Mouse (Mus musculus): ENCODE measurements at regions not wholly inside any gene's neighbourhood (a gene's known extent, or its start where the extent isn't known, plus 50 kb on each side); places are given as distances from the start of the nearest gene placed in this dataset.

GRCm38 (mm10) chr1:39047316-39047715, 61.9 kb downstream of the Pdcl3 start:
- no peak for DNase-seq (ENCODE audit: low spot score in 2 of 2)

- DNase-seq (ENCODE audit: low spot score in 2 of 2): no peak
Observed at GRCm38 (mm10) chr1:39057304-39057703, 71.9 kb downstream of the Pdcl3 start.

GRCm38 (mm10) chr1:39062509-39062908, 77.1 kb downstream of the Pdcl3 start:
- no peak for DNase-seq (ENCODE audit: low spot score in 2 of 2)

GRCm38 (mm10) chr1:39063666-39064385, 78.4 kb downstream of the Pdcl3 start:
- DNase-seq (ENCODE audit: low spot score in 2 of 2): no peak

- no peak for DNase-seq (ENCODE audit: low spot score in 2 of 2)
Observed at GRCm38 (mm10) chr1:39064781-39065180, 79.4 kb downstream of the Pdcl3 start.

- no peak for DNase-seq (ENCODE audit: low spot score in 2 of 2)
Observed at GRCm38 (mm10) chr1:39067901-39068300, 82.5 kb downstream of the Pdcl3 start.

- DNase-seq (ENCODE audit: low spot score in 2 of 2): no peak
Observed at GRCm38 (mm10) chr1:39069086-39069655, 83.8 kb downstream of the Pdcl3 start.

- no peak for DNase-seq (ENCODE audit: low spot score in 2 of 2)
Observed at GRCm38 (mm10) chr1:39069676-39070075, 84.3 kb downstream of the Pdcl3 start.

GRCm38 (mm10) chr1:39075966-39076365, 90.6 kb downstream of the Pdcl3 start:
- DNase-seq (ENCODE audit: low spot score in 2 of 2): no peak

GRCm38 (mm10) chr1:39078584-39079315, 93.3 kb downstream of the Pdcl3 start:
- no peak for DNase-seq (ENCODE audit: low spot score in 2 of 2)

GRCm38 (mm10) chr1:39083911-39084826, 98.8 kb downstream of the Pdcl3 start:
- peak in 1 of 2 experiments; percentile 44 for DNase-seq (ENCODE audit: low spot score in 2 of 2)

GRCm38 (mm10) chr1:39086273-39086672, 100.9 kb downstream of the Pdcl3 start:
- DNase-seq (ENCODE audit: low spot score in 2 of 2): peak in 1 of 2 experiments; percentile 83

GRCm38 (mm10) chr1:39089875-39090274, 103.7 kb upstream of the Npas2 start:
- DNase-seq (ENCODE audit: low spot score in 2 of 2): no peak

GRCm38 (mm10) chr1:39091121-39091520, 102.4 kb upstream of the Npas2 start:
- no peak for DNase-seq (ENCODE audit: low spot score in 2 of 2)

- no peak for DNase-seq (ENCODE audit: low spot score in 2 of 2)
Observed at GRCm38 (mm10) chr1:39091638-39092037, 101.9 kb upstream of the Npas2 start.

GRCm38 (mm10) chr1:39093291-39093690, 100.2 kb upstream of the Npas2 start:
- peak in 1 of 2 experiments; percentile 63 for DNase-seq (ENCODE audit: low spot score in 2 of 2)

GRCm38 (mm10) chr1:39094001-39094400, 99.5 kb upstream of the Npas2 start:
- DNase-seq (ENCODE audit: low spot score in 2 of 2): no peak

GRCm38 (mm10) chr1:39095901-39096300, 97.6 kb upstream of the Npas2 start:
- DNase-seq (ENCODE audit: low spot score in 2 of 2): no peak

GRCm38 (mm10) chr1:39096726-39097125, 96.8 kb upstream of the Npas2 start:
- no peak for DNase-seq (ENCODE audit: low spot score in 2 of 2)

- DNase-seq (ENCODE audit: low spot score in 2 of 2): peak in 1 of 2 experiments; percentile 75
Observed at GRCm38 (mm10) chr1:39097499-39097898, 96.0 kb upstream of the Npas2 start.

- DNase-seq (ENCODE audit: low spot score in 2 of 2): peak in 1 of 2 experiments; percentile 34
Observed at GRCm38 (mm10) chr1:39098154-39098553, 95.4 kb upstream of the Npas2 start.
